Mouse (Mus musculus) layer of hippocampus, adult 2 months (tissue): ENCODE results near the gene Dlec1. TPM values are rescaled to one million over a fixed set of nuclear protein-coding genes. Genes with fewer than 3 reads are reported as not detected.
A peak's percentile ranks its signal among the peaks of the same experiment; 100 is the strongest.

Source experiments
- DNase-seq, 2 experiments: peaks; one replicate each; pipeline ENCODE4 v3.0.0; 2022; ENCODE audit warnings: low spot score in 2 of 2
- H3K27ac ChIP-seq: fragments of 200-600 bp; 2 replicates; pipeline ENCODE4 v1.8.1; 2022
- H3K4me3 ChIP-seq: fragments of 200-600 bp; 2 replicates; pipeline ENCODE4 v1.8.1; 2022; ENCODE audit warnings: mild to moderate bottlenecking
- CTCF ChIP-seq: fragments of 200-600 bp; conservative IDR thresholded peaks from 2 replicates; pipeline ENCODE4 v1.8.1; 2022; ENCODE audit warnings: antibody characterized with exemption, mild to moderate bottlenecking, moderate library complexity
- total RNA-seq, 2 experiments: library from RNA; stranded (reverse); gene quantifications; 2 replicates each; pipeline ENCODE4 v1.2.3; 2021

Dlec1 gene
- total RNA-seq, 2 experiments from 2014 or later, result 3.0 to 3.3 TPM

DNA sequence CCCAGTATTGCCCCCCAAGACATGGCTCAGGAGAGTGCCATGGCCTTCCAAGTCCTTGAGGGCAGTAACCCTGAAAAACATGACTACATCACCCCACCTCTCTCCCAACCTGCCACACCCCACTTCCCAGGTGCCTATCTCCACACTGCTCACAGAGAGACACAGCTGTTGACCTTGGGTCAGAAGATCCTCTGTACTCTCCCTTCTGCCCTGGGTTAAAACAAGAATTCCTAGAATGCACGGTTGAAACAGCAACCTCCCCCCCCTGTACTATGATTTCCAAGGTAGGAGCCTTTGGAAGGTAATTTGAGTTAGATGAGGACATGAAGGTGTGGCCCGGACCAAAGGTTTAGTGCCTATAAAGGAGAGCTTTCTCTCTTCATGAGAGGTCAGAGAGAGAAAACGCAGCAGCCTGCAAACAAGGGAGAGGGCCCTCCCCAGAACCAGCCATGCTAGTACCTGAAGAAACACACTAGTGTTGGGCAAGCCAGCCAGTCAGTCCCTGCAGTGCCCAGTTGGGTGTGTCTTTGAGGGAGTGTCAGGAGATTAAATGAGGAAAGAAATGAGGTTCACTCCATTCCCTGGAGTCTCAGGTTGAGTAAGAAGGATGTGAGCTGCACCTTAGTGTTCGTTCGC is 22.1 kb upstream of the Dlec1 start:
- no peak for TF ChIP-seq CTCF
- no peak for DNase-seq
- Histone ChIP-seq H3K4me3 (no peak overlapping the region), H3K27ac (no peak overlapping the region)

DNA sequence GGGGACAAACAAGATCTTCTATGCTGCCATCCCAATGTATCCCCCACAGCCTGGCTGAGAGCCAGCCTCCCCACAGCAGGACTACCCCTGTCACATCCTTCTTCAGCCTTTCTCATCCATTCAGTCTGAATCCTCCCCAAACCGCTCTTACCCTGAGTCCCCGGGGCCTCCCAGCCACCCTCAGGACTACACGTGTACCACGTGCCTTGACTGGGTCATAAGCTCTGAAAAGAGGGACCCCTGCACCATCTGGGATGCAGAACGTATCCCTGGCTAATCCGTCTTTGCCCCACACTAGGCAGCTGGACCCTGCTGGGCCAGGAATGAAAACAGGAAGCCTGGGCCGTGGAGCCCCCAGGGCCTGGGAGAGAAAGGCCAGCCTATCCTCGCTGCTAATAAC is 20.2 kb upstream of the Dlec1 start:
- no peak for TF ChIP-seq CTCF
- Histone ChIP-seq H3K4me3 (no peak overlapping the region), H3K27ac (no peak overlapping the region)
- DNase-seq, result no peak

DNA sequence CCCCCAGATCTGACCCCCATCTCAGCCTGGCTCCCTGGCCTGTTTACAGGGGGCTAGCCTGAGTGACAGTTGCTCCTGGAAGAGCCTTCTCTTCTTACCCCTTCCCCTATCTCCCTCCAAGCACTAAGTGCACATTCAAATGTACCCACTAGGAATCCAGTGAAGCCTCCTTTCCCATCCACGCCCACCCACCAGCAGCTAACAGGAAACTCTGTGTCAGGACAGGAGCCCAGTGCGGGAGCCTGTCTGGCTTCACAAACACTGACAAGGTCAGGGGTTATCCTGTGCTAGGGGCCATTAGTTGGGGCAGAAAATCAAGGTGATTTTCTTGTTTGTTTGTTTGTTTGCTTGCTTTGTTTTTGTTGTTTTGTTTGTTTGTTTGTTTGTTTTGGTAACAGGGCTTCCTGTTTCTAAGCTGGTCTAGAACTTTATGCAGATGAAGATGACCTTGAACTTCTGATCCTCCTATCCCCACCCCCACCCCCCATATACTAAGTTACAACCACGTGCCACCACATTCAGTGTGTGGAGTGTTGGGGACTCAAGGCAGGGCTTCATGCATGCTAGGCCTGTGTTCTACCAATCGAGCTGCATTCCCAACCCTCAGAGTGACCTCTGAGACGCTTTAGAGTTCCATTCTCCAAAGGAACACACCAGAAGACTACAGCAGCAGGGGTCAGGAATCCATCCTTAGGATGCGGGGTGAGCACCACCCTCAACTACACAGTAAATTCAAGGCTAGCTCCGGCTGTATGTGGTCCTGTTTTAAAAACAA is 19.4 kb upstream of the Dlec1 start:
- no peak overlapping the region for H3K4me3 ChIP-seq
- no peak for TF ChIP-seq CTCF
- DNase-seq, result no peak
- no peak overlapping the region for H3K27ac ChIP-seq

DNA sequence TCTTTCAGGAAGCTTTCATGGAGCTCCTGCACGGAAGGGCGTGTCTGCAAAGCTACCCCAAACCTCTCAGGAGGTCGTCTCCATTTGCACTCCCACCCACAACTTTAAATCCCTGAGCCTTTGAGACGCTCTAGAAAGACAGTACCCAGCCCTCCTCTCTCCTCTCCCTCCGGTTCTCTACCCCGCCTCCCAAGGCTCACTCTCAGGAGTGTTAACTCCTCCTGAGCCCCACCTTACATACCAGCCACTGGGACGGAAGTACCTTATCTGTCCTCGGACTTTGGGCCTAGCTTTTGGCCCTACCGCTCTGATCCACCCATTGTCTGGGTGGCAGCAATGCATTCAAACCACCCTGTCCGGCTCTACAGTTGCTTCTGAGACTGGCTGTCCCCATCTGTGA is 18.3 kb upstream of the Dlec1 start:
- H3K4me3 ChIP-seq, result no peak overlapping the region
- no peak for TF ChIP-seq CTCF
- H3K27ac ChIP-seq, result no peak overlapping the region
- no peak for DNase-seq

DNA sequence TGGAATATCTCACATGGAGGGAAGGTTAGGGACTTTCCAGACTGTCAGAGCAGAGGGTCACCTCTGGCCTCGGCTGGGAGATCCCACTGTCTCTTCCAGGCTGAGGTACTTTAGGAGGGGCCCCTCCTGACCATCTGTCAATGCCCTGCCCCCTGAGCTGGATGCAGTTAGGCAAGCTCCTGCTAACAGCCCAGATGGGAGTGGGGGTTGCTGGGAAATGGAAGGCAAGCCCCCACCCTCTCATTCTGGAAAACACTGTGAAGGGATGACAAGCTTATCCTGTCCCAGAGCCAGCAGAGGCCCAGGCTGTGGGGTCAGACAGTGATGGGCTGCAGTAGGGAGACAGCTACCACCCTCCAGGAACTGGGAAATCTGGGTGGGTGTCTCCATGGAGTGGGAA is 15.8 kb upstream of the Dlec1 start:
- H3K27ac ChIP-seq, result peak overlapping the region; percentile 36; the same call in 1 of the 2 replicates
- no peak for TF ChIP-seq CTCF
- DNase-seq, result peak in 1 of 2 experiments; percentile 43
- H3K4me3 ChIP-seq, result no peak overlapping the region

DNA sequence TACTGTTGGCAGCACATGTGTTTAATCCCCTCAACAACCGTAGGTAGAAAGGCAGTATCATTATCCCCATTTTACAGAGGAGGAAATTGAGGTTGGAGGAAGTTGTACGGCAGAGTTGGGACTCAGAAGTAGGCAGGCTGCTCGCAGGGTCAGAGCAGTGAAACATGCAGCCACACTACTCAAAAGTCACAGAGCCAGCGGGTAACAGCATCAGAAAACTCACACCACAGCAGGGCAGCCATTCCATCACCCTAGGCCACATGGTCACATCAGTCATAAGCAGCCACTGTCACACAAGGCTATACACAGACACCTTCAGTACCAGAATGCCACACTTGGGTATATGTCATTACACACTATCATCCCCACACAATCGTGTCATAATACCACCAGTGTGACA is 15.0 kb upstream of the Dlec1 start:
- no peak for DNase-seq
- Histone ChIP-seq H3K4me3 (no peak overlapping the region), H3K27ac (no peak overlapping the region)
- no peak for TF ChIP-seq CTCF

DNA sequence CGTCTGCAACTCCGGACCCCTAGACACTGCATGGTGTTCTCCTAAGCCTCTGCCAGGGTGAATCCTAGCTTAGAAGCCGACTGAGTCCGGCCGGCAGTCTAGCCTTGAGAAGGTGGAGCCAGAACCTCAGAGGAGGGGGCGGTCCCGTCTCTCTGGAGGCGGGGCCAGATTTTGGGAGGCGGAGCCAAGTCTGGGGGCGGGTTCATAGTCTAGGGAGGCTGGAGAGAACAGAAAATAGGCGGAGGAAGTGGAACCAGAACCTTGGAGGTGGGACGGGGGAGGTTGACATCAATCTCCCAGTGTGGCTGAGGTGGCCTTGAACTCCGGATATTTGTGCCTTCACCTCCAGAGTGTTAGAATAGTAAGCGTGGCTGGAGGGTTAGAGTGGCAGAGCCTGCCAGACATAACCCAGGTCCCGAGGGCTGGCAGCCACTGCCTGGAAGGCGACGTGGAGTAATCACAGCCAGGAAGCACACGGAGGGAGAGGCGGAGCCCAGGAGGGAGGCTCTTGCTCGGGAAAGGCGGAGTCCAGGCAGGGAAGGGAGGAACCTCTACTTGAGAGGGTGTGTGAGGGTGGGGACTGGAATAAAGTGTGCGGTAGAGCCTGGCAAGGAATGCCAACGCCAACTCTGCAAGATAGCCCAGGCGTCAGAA is 14.0 kb upstream of the Dlec1 start:
- Histone ChIP-seq H3K27ac (peak overlapping the region; percentile 61; the same call in 1 of the 2 replicates), H3K4me3 (peak overlapping the region; percentile 15)
- DNase-seq, result peak; percentile 57 to 71
- no peak for TF ChIP-seq CTCF

DNA sequence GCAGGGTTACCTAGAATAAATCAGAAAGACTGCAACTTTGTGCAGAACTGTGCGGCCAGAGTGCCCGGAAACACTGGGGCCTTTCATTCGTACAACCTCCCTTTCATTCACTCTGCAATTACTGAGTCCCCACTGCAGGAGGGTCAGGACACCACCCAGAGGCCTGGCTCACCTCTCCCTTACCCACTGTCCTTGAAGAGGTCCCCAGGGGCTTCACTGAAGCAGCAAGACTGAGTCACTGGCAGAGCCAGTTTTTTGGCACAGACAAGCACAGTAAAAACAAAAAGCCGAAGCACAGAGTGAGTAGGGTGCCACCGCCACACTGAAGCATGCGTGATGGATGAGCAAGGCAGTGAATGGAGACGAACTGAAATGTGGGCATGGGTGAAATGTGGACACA is 12.8 kb upstream of the Dlec1 start:
- no peak for TF ChIP-seq CTCF
- no peak for DNase-seq
- peak overlapping the region; percentile 62; the same call in 1 of the 2 replicates for H3K27ac ChIP-seq
- H3K4me3 ChIP-seq, result no peak overlapping the region; the same call in 1 of the 2 replicates

DNA sequence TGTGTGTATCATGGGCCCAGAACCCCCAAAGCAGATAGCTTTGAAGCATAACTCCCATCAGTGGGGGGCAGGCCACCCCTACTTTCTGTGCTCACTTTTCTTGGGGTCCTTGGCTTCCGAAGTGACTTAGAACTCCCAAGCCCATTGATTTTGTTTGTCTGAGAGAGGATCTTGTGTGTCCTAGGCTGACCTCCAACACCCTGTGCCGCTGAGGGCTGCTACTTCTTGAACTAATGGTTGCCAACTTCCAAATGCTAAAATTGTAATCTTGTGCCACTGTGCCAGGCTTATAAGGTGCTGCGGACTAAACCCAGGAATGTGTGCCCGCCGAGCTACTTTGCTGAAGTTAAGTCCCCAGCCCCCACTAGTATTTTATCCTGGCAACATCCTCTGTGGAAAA is 11.8 kb upstream of the Dlec1 start:
- DNase-seq, result no peak
- Histone ChIP-seq H3K27ac (no peak overlapping the region), H3K4me3 (no peak overlapping the region)
- no peak for TF ChIP-seq CTCF

DNA sequence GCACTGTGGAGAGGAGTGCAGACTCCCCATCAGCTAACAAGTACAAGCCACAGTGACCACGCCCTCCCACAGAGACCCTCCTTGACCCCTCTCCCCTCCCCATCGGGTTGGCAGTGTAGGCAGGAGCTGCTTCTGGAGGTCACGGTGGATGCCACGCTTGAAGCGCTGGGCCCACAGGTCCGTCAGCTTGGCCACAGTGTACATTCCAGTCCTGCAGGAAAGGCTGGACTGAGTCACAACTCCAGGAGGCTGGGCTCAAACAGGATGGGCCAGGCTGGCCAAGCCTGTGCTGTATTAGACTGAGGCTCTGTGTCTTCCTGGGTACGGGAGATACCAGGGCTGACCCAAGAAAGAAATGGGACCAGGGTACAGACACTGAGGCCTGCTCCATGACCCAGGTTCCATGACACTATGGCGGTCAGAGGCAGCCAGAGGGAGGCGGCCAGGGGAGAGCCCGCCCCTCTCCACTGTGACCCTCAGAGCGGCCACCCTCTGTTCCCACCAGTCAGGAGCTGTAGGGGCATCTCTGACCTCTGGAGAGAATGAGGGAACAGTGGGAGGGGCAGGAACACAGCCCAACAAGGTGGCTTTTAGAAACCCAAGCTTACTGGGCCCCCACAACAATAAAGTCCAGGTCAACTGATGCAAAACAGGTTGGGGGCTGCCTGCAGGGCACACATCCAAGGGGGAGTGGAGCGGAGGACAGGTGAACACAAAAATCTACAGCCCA is 10.5 kb upstream of the Dlec1 start:
- Histone ChIP-seq H3K27ac (peak overlapping the region; percentile 94; the same call in 1 of the 2 replicates), H3K4me3 (peak overlapping the region; percentile 71)
- TF ChIP-seq CTCF, result no peak
- no peak for DNase-seq

DNA sequence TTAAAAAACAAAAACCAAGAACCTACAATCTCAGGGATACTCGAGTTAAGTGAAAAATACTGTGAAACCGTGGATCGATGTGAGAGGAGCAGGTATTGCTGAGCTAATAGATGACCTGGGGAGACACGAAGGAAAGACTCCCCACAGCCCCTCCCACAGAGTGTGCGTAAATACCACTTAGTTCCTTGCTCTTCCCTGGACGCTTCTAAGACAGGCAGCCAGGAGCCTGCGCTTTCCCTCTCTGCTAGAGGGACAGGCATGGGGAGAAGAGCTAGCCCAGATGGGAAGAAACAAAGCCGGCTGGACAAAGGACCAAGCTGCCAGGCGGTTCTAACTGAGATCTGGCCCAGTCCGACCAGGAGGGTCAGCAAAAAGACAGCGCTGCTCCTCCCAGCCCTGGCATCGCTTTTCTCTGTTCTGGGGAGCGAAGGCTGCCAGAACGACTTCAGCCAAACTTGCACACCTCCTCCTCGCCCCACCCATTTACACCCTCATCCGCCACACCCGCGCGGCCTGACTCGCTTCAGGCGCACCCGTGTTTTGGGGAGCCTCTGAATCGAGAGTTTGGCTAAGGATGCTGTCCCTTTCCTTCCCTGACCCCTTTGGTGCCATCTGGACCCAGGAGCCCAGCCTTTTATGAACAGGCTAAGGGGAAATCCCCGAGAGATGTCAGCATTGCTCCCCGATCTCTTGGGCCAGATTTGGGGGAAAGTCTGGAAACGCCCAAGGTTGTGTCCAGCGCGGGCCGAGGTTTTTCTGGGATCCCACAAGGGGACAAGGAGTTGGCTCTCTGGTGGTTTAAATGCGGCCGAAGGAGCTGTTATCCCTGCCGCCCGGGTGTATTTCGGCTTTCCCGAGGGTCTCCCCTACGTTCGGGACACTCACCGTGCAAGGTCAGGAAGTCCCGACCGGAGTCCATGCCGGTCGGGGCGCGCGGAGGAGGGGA is 9.5 kb upstream of the Dlec1 start:
- Histone ChIP-seq H3K27ac (peak overlapping the region; percentile 94), H3K4me3 (peak overlapping the region; percentile 71)
- no peak for TF ChIP-seq CTCF
- DNase-seq, result no peak
